Mouse (Mus musculus): ENCODE data around the gene 3425401B19Rik. TPM values are rescaled to one million over a fixed set of nuclear protein-coding genes. Genes with fewer than 3 reads are reported as not detected.

3425401B19Rik gene
- polyA plus RNA-seq, 2 experiments: not detected

DNA sequence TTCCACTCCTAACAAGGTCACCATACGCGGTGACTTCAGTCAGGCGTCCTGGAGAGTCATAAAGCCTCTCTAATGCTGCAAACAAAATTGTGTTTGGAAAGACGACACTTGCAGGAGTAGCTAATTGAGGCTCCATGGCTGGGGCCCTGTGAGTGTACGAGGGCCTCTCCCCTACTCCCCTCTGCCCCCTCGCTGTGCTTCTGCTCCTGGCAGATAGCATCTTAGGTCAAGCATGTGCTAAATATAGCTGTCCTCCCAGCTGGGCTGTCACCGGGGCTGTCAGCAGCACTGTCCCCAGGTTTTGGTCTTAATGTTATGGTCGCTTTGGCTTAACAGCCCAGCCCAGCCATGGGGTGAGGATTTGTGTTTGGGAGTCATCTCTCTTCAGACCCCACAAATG, 15.9 kb upstream of the 3425401B19Rik start:
- H3K4me1 ChIP-seq (replicated peaks; ENCODE audit: control insufficient read depth in 2 of 2, insufficient read depth in 2 of 2, low read length in 1 of 2): no peaks in the 10 kb centered on the region
- H3K27ac ChIP-seq: no peak overlapping the region
- ATAC-seq (ENCODE audit: insufficient read depth): no peak
- DNase-seq (ENCODE audit: low read depth in 3 of 3, low spot score in 3 of 3): no peak
- H3K9ac ChIP-seq (replicated peaks): no peak overlapping the region
- TF ChIP-seq EP300 (IDR thresholded peaks at IDR 0.05; ENCODE audit: low read depth) (no peak), CTCF (IDR thresholded peaks at IDR 0.05; ENCODE audit: low read depth) (no peak)
- no peak overlapping the region for H3K4me2 ChIP-seq (ENCODE audit: low read depth)
- no peak overlapping the region for H3K4me3 ChIP-seq (ENCODE audit: insufficient read depth in 1 of 2, low read depth in 2 of 2, low read length in 2 of 2)
- WGBS (ENCODE audit: insufficient replicate concordance): 29% methylated on average over 8 of the region's 8 CpGs
- no peaks in the 10 kb centered on the region for H3K9me3 ChIP-seq (ENCODE audit: control insufficient read depth, low read length)
- no peaks in the 10 kb centered on the region for H3K27me3 ChIP-seq (ENCODE audit: control insufficient read depth, insufficient read depth, low read length)
- no peaks in the 10 kb centered on the region for H3K36me3 ChIP-seq (replicated peaks; ENCODE audit: control insufficient read depth, insufficient read depth, low read depth)

DNA sequence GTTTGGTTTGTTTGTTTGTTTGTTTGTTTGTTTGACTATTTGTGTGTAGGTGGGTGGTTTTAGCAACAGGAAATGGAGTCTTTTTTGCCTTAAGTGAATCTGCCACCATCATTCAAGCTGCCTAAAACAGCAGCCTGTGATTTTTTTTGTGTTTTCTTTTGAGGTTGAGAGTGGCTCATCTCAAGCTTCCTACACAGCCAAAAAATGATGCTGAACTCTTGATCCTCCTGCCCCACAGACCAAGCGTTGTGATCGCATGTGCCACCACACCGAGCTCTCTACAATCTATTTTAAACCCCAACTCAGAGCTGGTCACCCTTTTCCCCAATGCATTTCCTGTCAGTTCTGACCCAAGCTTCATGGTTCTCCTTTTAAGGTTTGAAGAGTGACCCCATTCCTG, 13.5 kb upstream of the 3425401B19Rik start:
- DNase-seq (ENCODE audit: low read depth in 3 of 3, low spot score in 3 of 3) (no peak), ATAC-seq (ENCODE audit: insufficient read depth) (no peak)
- Histone ChIP-seq H3K9ac (replicated peaks) (no peak overlapping the region), H3K4me2 (ENCODE audit: low read depth) (no peak overlapping the region), H3K9me3 (ENCODE audit: control insufficient read depth, low read length) (no peaks in the 10 kb centered on the region), H3K36me3 (replicated peaks; ENCODE audit: control insufficient read depth, insufficient read depth, low read depth) (no peaks in the 10 kb centered on the region), H3K27ac (no peak overlapping the region), H3K27me3 (ENCODE audit: control insufficient read depth, insufficient read depth, low read length) (no peaks in the 10 kb centered on the region), H3K4me3 (ENCODE audit: insufficient read depth in 1 of 2, low read depth in 2 of 2, low read length in 2 of 2) (no peak overlapping the region), H3K4me1 (replicated peaks; ENCODE audit: control insufficient read depth in 2 of 2, insufficient read depth in 2 of 2, low read length in 1 of 2) (no peaks in the 10 kb centered on the region)
- 12% methylated on average over 3 of the region's 3 CpGs for WGBS (ENCODE audit: insufficient replicate concordance)
- TF ChIP-seq CTCF (IDR thresholded peaks at IDR 0.05; ENCODE audit: low read depth) (no peak), EP300 (IDR thresholded peaks at IDR 0.05; ENCODE audit: low read depth) (no peak)

DNA sequence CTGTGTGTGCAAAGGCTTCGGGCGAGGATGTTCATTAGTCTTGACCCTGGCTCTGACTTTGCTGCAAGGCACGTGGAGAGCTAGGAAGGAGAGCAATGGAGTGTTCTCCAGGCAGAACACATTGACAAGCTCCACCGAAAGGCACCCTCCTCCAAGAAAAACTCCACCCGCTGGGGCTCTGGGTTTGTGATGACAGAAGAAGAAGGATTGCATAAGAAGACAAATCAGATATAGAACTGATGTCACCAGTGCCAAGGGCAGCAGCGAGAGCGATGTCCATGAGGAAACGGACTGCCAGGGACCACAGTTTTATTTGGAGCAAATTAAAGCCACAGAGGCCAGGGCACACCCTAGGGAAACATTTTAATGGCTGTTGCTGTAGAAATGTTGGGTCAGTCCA, 12.7 kb upstream of the 3425401B19Rik start:
- no peaks in the 10 kb centered on the region for H3K9me3 ChIP-seq (ENCODE audit: control insufficient read depth, low read length)
- H3K4me1 ChIP-seq (replicated peaks; ENCODE audit: control insufficient read depth in 2 of 2, insufficient read depth in 2 of 2, low read length in 1 of 2): no peaks in the 10 kb centered on the region
- DNase-seq (ENCODE audit: low read depth in 3 of 3, low spot score in 3 of 3): no peak
- no peak overlapping the region for H3K27ac ChIP-seq
- no peak overlapping the region for H3K4me3 ChIP-seq (ENCODE audit: insufficient read depth in 1 of 2, low read depth in 2 of 2, low read length in 2 of 2)
- TF ChIP-seq CTCF (IDR thresholded peaks at IDR 0.05; ENCODE audit: low read depth) (no peak), EP300 (IDR thresholded peaks at IDR 0.05; ENCODE audit: low read depth) (no peak)
- H3K4me2 ChIP-seq (ENCODE audit: low read depth): no peak overlapping the region
- ATAC-seq (ENCODE audit: insufficient read depth): no peak
- H3K36me3 ChIP-seq (replicated peaks; ENCODE audit: control insufficient read depth, insufficient read depth, low read depth): no peaks in the 10 kb centered on the region
- H3K27me3 ChIP-seq (ENCODE audit: control insufficient read depth, insufficient read depth, low read length): no peaks in the 10 kb centered on the region
- WGBS (ENCODE audit: insufficient replicate concordance): 54% methylated on average over 8 of the region's 8 CpGs
- H3K9ac ChIP-seq (replicated peaks): no peak overlapping the region

DNA sequence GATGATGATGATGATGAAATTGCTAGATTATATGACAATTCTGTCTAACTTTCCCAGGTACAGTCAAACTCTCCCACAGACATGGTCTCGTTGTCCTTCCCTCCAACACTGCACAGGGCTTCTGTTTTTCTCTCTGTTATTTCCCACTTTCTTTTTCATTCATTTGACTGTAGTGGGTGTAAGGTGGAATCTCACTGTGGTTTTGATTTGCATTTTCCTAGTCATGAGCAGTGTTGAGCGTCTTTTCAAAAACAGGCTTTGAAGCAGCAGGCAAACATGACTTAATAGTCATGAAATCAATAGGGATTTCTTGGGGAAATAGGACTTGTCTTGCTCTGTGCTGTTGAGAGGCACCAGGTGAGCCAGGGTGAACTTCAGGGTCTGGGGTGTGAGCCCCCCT, 11.3 kb upstream of the 3425401B19Rik start:
- Histone ChIP-seq H3K36me3 (replicated peaks; ENCODE audit: control insufficient read depth, insufficient read depth, low read depth) (no peaks in the 10 kb centered on the region), H3K9ac (replicated peaks) (no peak overlapping the region), H3K4me2 (ENCODE audit: low read depth) (no peak overlapping the region), H3K27me3 (ENCODE audit: control insufficient read depth, insufficient read depth, low read length) (no peaks in the 10 kb centered on the region), H3K27ac (no peak overlapping the region), H3K4me3 (ENCODE audit: insufficient read depth in 1 of 2, low read depth in 2 of 2, low read length in 2 of 2) (no peak overlapping the region), H3K9me3 (ENCODE audit: control insufficient read depth, low read length) (no peaks in the 10 kb centered on the region), H3K4me1 (replicated peaks; ENCODE audit: control insufficient read depth in 2 of 2, insufficient read depth in 2 of 2, low read length in 1 of 2) (no peaks in the 10 kb centered on the region)
- WGBS (ENCODE audit: insufficient replicate concordance): 56% methylated on average over 2 of the region's 2 CpGs
- TF ChIP-seq CTCF (IDR thresholded peaks at IDR 0.05; ENCODE audit: low read depth): no peak
- ATAC-seq (ENCODE audit: insufficient read depth) (no peak), DNase-seq (ENCODE audit: low read depth in 3 of 3, low spot score in 3 of 3) (no peak)

DNA sequence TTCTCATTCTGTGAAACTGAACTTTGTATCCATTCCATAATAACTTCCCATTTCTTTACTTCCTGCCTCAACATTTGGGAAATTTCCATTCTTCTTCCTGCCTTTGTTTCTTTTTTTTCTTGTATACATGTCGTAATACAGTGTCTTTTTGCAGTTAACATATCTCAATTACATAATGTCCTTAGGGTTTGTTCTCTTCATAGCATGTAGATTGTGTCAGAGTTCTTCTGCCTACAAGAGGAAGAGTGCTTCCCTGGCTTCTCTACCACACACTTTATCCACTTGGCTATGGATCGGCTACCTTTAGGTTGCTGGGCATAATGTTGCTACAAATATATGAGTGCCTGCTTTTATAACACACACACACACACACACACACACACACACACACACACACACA, 10.8 kb upstream of the 3425401B19Rik start:
- ATAC-seq (ENCODE audit: insufficient read depth) (no peak), DNase-seq (ENCODE audit: low read depth in 3 of 3, low spot score in 3 of 3) (no peak)
- Histone ChIP-seq H3K27me3 (ENCODE audit: control insufficient read depth, insufficient read depth, low read length) (no peaks in the 10 kb centered on the region), H3K4me2 (ENCODE audit: low read depth) (no peak overlapping the region), H3K4me1 (replicated peaks; ENCODE audit: control insufficient read depth in 2 of 2, insufficient read depth in 2 of 2, low read length in 1 of 2) (no peaks in the 10 kb centered on the region), H3K9ac (replicated peaks) (no peak overlapping the region), H3K36me3 (replicated peaks; ENCODE audit: control insufficient read depth, insufficient read depth, low read depth) (no peaks in the 10 kb centered on the region), H3K4me3 (ENCODE audit: insufficient read depth in 1 of 2, low read depth in 2 of 2, low read length in 2 of 2) (no peak overlapping the region), H3K9me3 (ENCODE audit: control insufficient read depth, low read length) (no peaks in the 10 kb centered on the region), H3K27ac (no peak overlapping the region)
- TF ChIP-seq CTCF (IDR thresholded peaks at IDR 0.05; ENCODE audit: low read depth): no peak
- TF ChIP-seq EP300 (IDR thresholded peaks at IDR 0.05; ENCODE audit: low read depth): no peak
- WGBS (ENCODE audit: insufficient replicate concordance): 53% methylated on average over 2 of the region's 2 CpGs

Measured in liver, embryonic 14.5 days (tissue).